Mouse (Mus musculus): ENCODE data around the gene Foxf1. TPM values are rescaled to one million over a fixed set of nuclear protein-coding genes. Genes with fewer than 3 reads are reported as not detected.

Gene Foxf1
- total RNA-seq, 2 experiments from 2014 or later, result not detected

- no peak for ATAC-seq (replicated peaks; ENCODE audit: low FRiP score, poor library complexity, severe bottlenecking)
Measured at GRCm38 (mm10) chr8:121126191-121126590, 42.0 kb downstream of the Foxf1 start.

DNA sequence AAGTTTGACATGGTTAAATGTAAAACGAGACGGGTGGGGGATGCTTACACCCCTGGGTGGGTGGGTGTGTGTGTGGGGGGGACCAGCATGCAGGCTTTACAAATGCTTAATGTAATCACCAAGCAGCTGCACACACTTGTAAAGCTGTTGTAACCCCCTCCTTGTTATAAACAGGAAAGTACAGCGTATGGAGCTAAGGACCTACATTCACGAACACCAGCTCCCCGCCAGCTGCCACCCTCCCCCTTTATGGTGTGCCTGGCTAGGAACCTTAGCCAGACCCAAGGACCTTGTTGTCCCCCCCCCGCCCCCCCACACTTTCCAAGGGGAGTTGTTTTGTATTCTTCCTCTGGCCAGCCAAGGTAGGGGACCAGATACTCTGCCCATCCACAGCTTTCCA lies 42.5 kb downstream of the Foxf1 start:
- no peak for ATAC-seq (replicated peaks; ENCODE audit: low FRiP score, poor library complexity, severe bottlenecking)

DNA sequence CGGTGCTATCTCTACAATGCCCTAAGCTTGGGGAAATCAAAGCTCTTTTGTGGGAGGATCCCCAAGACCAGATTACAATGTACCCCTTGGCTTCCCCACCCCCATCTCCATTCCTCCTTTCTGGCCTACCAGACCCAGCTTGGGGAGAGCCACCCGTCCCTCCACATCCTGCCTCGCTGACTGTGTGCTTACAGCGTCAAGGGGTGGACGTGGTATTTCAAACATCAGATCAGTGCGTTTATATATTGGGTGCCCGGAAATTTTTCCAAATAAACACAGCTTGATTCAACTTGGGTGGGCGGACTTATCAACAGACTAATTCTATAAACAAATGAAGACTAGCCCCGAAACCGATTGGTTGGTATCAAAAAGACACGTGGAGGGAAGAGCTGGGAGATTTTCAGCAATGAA lies 43.1 kb downstream of the Foxf1 start:
- ATAC-seq (replicated peaks; ENCODE audit: low FRiP score, poor library complexity, severe bottlenecking), result no peak

DNA sequence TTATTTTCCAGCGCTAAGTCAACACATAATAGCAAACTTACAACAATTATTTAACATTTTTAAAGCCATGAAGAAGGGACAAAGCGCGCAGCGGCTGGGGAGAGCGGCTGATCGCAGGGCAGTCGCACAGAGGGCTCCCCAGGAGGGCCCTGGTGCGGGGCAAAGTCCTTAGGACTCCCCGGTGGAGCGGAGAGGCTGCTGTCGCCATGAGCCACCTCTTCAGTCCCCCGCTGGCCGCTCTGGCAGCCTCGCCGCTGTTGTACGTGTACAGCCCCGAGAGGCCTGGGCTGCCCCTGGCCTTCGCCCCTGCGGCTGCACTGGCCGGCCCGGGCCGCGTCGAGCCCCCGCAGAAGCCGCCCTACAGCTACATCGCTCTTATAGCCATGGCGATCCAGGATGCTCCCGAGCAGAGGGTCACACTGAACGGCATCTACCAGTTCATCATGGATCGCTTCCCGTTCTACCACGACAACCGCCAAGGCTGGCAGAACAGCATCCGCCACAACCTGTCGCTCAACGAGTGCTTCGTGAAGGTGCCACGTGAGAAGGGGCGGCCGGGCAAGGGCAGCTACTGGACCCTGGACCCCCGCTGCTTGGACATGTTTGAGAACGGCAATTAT lies 43.7 kb downstream of the Foxf1 start, which contains the start of gene Foxl1:
Gene Foxl1 (plus strand): TSS at position 185 of the 620 bp plus-strand sequence.
- no peak for ATAC-seq (replicated peaks; ENCODE audit: low FRiP score, poor library complexity, severe bottlenecking)

GRCm38 (mm10) chr8:121128531-121129264 lies 44.5 kb downstream of the Foxf1 start:
- ATAC-seq (replicated peaks; ENCODE audit: low FRiP score, poor library complexity, severe bottlenecking), result no peak

DNA sequence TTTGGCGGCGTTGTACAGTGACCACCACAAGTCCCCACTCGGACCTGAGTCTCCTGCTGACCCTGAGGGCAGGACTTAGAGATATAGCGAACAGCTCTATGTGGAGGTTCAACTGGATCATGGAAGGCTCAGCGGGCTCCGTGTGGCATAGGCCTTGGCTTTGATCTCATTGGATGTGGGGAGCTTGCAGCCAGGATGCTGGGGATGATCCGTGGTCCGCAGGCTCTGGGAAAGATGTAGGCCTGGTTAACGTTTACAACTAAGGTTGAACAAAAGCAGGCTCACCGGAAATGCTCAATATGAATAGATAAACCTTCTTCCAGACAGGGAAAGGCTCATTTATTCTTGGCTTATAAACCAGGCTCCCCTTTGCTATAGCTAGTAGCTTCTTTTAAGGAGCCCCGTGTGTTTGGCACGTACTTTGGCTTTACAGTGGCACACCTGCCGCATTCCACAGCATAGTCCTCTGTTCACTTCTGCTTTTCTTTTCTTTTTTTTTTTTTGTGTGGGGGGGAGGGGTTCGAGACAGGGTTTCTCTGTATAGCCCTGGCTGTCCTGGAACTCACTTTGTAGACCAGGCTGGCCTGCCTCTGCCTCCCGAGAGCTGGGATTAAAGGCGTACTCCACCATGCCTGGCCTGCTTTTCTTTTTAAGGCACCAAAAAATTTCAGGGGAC lies 45.2 kb downstream of the Foxf1 start:
- ATAC-seq (replicated peaks; ENCODE audit: low FRiP score, poor library complexity, severe bottlenecking), result no peak

GRCm38 (mm10) chr8:121130522-121130921 lies 46.3 kb downstream of the Foxf1 start:
- no peak for ATAC-seq (replicated peaks; ENCODE audit: low FRiP score, poor library complexity, severe bottlenecking)

GRCm38 (mm10) chr8:121132961-121133513 lies 48.9 kb downstream of the Foxf1 start:
- no peak for ATAC-seq (replicated peaks; ENCODE audit: low FRiP score, poor library complexity, severe bottlenecking)

DNA sequence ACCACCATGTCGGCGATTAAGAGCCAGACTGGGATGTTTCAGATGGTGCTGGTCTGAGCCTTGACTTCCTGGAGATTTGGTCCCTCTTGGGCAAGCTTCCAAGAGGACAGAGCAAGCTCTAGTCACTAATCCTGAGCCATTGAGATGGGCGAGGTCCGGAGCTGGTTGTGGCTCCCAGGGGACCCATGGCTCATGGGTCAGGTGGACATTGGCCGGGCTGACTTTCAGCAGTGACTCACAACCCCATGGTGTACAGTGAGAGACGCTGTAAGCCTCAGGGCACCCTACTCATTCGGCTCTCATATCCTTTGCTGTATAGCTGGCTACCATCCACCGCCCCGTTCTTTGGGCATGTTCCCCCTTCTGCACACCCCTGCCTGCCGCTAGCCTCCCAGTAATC lies 49.9 kb downstream of the Foxf1 start:
- ATAC-seq (replicated peaks; ENCODE audit: low FRiP score, poor library complexity, severe bottlenecking), result no peak

DNA sequence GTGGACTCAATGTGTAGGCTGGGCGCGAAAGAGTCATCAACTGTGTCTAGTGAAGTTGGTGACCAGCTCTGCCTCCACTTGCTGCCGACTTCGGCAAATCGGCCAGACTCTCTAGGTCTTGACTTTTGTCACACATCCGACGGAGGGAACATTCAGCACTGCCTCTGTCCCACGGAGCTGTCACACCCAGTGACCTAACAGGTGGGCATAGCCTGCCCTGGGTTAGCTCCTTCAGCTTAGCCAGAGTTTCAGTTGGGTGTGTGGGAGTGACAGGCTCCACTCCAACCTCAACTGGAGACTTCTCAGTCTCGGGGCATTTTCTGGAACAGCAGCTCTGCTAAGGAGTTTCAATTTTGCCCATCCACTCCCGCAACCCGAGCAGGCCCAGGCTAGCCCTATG lies 50.3 kb downstream of the Foxf1 start:
- ATAC-seq (replicated peaks; ENCODE audit: low FRiP score, poor library complexity, severe bottlenecking), result no peak

DNA sequence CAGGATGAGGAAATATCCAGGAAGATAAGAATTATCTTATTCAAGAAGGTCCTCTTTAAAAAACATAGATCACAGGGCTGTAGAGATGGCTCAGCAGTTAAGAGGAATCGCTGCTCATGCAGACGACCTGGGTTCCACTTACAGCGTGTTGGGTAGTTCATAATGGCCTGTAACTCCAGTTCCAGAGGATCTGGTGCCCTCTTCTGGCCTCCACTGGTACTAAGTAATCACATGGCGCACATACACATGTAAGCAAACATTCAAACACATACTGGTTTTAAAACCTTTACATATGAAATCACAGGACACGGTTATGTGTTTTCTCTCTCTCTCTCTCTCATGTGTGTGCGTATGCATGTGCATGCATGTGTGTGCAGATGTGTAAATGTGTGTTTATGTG lies 52.7 kb downstream of the Foxf1 start:
- ATAC-seq (replicated peaks; ENCODE audit: low FRiP score, poor library complexity, severe bottlenecking), result no peak

Other genes starting within 250 kb of the Foxf1 start
- 1.5 and 3.5 TPM in 2 replicates for gene Mthfsd, start 24.0 kb downstream of the Foxf1 start, total RNA-seq (2015; ENCODE audit: low replicate concordance)
- 2.2 and 21.7 TPM in 2 replicates for gene Mthfsd, start 24.0 kb downstream of the Foxf1 start, total RNA-seq (2017; ENCODE audit: low replicate concordance)
- not detected in 2 replicates for gene Foxc2, start 31.8 kb downstream of the Foxf1 start, total RNA-seq (2015; ENCODE audit: low replicate concordance)
- gene Foxc2, start 31.8 kb downstream of the Foxf1 start, total RNA-seq (2017; ENCODE audit: low replicate concordance), result not detected in 2 replicates
- gene Foxl1, start 43.6 kb downstream of the Foxf1 start, total RNA-seq (2015; ENCODE audit: low replicate concordance), result not detected in 2 replicates
- not detected in 2 replicates for gene Foxl1, start 43.6 kb downstream of the Foxf1 start, total RNA-seq (2017; ENCODE audit: low replicate concordance)